In the genomic region with DNA sequence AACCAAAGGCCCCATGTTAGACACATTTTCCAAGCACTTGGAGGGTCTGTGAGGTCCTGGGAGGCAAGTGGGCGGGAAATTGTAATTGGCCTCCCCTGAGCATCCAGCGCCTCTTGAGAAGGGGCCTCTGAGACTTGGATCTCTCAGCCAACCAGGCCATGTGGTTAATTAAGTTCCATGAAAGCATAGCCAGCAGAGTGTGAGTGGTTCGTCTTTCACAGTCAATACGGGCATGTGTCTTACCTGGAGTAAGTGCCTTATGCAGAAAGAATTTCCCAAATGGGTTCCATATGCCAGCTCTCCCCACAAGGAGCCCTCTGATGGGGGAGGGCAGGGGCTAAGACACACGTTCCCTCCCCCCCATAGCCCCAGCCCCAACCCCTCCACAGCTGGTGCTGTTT, we compare ENCODE assay signal across 19 mouse cellular contexts. TPM values are rescaled to one million over a fixed set of nuclear protein-coding genes. Genes with fewer than 3 reads are reported as not detected.
DNase-seq lines count a peak whose midpoint lies in the region; ATAC-seq lines count a peak whose summit lies in the region.
"Had no signal": no experiment of that assay in that cellular context is flagged by ENCODE, and none has a peak within 500 bp of the region (broad histone marks: within the 10 kb centered on the region; RNA-seq: fewer than 3 reads in every experiment).

No protein-coding gene starts in this region.

- no peak overlapping the region for H3K27ac ChIP-seq in lung, embryonic 15.5 days
- H3K27ac ChIP-seq in stomach, embryonic 16.5 days (ENCODE audit: low read length) = no peak overlapping the region; the same call in 1 of the 2 replicates

- H3K27me3 ChIP-seq in lung, embryonic 15.5 days = no peaks in the 10 kb centered on the region
- H3K27me3 ChIP-seq in stomach, embryonic 16.5 days (ENCODE audit: control insufficient read depth, insufficient read depth, low read length) = no peaks in the 10 kb centered on the region

- peak; percentile 33; the same call in 1 of the 2 replicates for ATAC-seq in lung, embryonic 15.5 days (ENCODE audit: borderline replicate concordance, extremely low read depth, low FRiP score, low TSS enrichment)
- ATAC-seq in stomach, embryonic 16.5 days (ENCODE audit: insufficient read depth, low FRiP score) = peak; percentile 68; the same call in 1 of the 2 replicates
- ATAC-seq: activated CD4-positive, CD25-positive, alpha-beta regulatory T cell, adult 4 months; CD4-positive, CD25-positive, alpha-beta regulatory T cell, adult 4 months; intestine, embryonic 16.5 days had no signal

- no peaks in the 10 kb centered on the region for H3K9me3 ChIP-seq in lung, embryonic 15.5 days
- H3K9me3 ChIP-seq in stomach, embryonic 16.5 days (replicated peaks; ENCODE audit: control insufficient read depth, low read length) = no peaks in the 10 kb centered on the region

- H3K9ac ChIP-seq in lung, embryonic 15.5 days = no peak overlapping the region
- H3K9ac ChIP-seq in stomach, embryonic 16.5 days (ENCODE audit: low read length) = no peak overlapping the region; the same call in 1 of the 2 replicates

- no peaks in the 10 kb centered on the region for H3K36me3 ChIP-seq in lung, embryonic 15.5 days
- H3K36me3 ChIP-seq in stomach, embryonic 16.5 days (ENCODE audit: control insufficient read depth, insufficient read depth, low read length) = no peaks in the 10 kb centered on the region

- H3K4me1 ChIP-seq in lung, embryonic 15.5 days = peaks cover 37% of the 10 kb centered on the region
- peaks cover 8% of the 10 kb centered on the region; the same call in 1 of the 2 replicates for H3K4me1 ChIP-seq in stomach, embryonic 16.5 days (ENCODE audit: control insufficient read depth, insufficient read depth, low read length)

- no peak for DNase-seq in lung, postnatal 14 days
- DNase-seq in embryo, embryonic 11.5 days (ENCODE audit: low read depth, low spot score) = peak; percentile 40
- peak; percentile 86 for DNase-seq in forelimb bud, embryonic 11.5 days (ENCODE audit: low read depth, low spot score)
- no peak for DNase-seq in urinary bladder, adult 2 months (ENCODE audit: low spot score)
- no peak for DNase-seq in gastrocnemius, postnatal 10 days
- DNase-seq: adrenal gland, postnatal 36 days; cerebellum, postnatal 25 days; kidney, postnatal 14 days; lung, postnatal 4 days; midbrain, embryonic 14.5 days had no signal

- no peak overlapping the region for H3K4me2 ChIP-seq in lung, embryonic 15.5 days
- H3K4me2 ChIP-seq in stomach, embryonic 16.5 days (ENCODE audit: low read depth, low read length) = no peak overlapping the region
- H3K4me2 ChIP-seq: liver, embryonic 11.5 days had no signal

- H3K4me3 ChIP-seq in lung, embryonic 15.5 days = no peak overlapping the region
- H3K4me3 ChIP-seq in stomach, embryonic 16.5 days (replicated peaks; ENCODE audit: low read length) = no peak overlapping the region

- 49% methylated on average over 5 of the region's 5 CpGs for WGBS in lung, embryonic 15.5 days
- WGBS in stomach, embryonic 16.5 days = 44% methylated on average over 5 of the region's 5 CpGs

RNA-seq across cellular contexts. Expression of a gene that starts 28.2 kb away (rescaled TPM):
- polyA plus RNA-seq in lung, embryonic 15.5 days (2015; fragmentation: Nextera tagmentation; extraction: Ambion mirVana) = 0.30 and 0.33 TPM in 2 replicates
- 1.5 and 2.2 TPM in 2 replicates for polyA plus RNA-seq in stomach, embryonic 16.5 days (2015; fragmentation: Nextera tagmentation; extraction: Ambion mirVana)
- 3.8 and 4.4 TPM in 2 replicates for polyA plus RNA-seq in urinary bladder, adult 2 months (2012; rRNA removed)
- under 1 TPM in 1 of 2 experiments, not detected in 1; 0.61 TPM for total RNA-seq in gastrocnemius, postnatal 10 days (2021)
- total RNA-seq: heart, postnatal 25 days; layer of hippocampus, postnatal 14 days had no signal
- polyA plus RNA-seq: activated CD4-positive, CD25-positive, alpha-beta regulatory T cell, adult 4 months; CD4-positive, CD25-positive, alpha-beta regulatory T cell, adult 4 months; neural tube, embryonic 11.5 days had no signal

Comparison
In these comparisons a context has a peak if more than half of its experiments do, and no peak if none do; other contexts are left out.
1. DNase-seq: peak in embryo, embryonic 11.5 days (single experiment) and forelimb bud, embryonic 11.5 days (single experiment); none in lung, postnatal 14 days (single experiment), urinary bladder, adult 2 months (single experiment) and gastrocnemius, postnatal 10 days (single experiment).